Mouse (Mus musculus) intestine, embryonic 14.5 days (tissue): ENCODE data around the gene Crim1. TPM values are rescaled to one million over a fixed set of nuclear protein-coding genes. Genes with fewer than 3 reads are reported as not detected.
A peak's percentile ranks its signal among the peaks of the same experiment; 100 is the strongest.

Experiments used
- ATAC-seq: fragments of 200-750 bp; cut with Nextera tagmentation; replicated peaks from 2 replicates; pipeline ENCODE4 v1.8.0; 2017; ENCODE audit warnings: low read depth, moderate number of reproducible peaks, moderate TSS enrichment, moderate library complexity; ENCODE audit not compliant: low FRiP score, low TSS enrichment
- DNase-seq: peaks from one replicate; pipeline ENCODE4 v3.0.0-alpha.2; 2018; ENCODE audit warnings: low spot score
- H3K27ac ChIP-seq: fragments of 300-500 bp; sonication (generic); 2 replicates; pipeline ENCODE4 v1.5.1; 2014; ENCODE audit warnings: low read depth, mild to moderate bottlenecking, control low read depth
- H3K27me3 ChIP-seq: fragments of 300-500 bp; sonication (generic); replicated peaks from 2 replicates; pipeline ENCODE4 v1.6.1; 2014; ENCODE audit warnings: low read length, control low read depth; ENCODE audit not compliant: control insufficient read depth, insufficient read depth
- H3K36me3 ChIP-seq: fragments of 300-500 bp; sonication (generic); 2 replicates; pipeline ENCODE4 v1.6.1; 2014; ENCODE audit warnings: low read length, control low read depth; ENCODE audit not compliant: control insufficient read depth, insufficient read depth
- H3K4me1 ChIP-seq: fragments of 300-500 bp; sonication (generic); replicated peaks from 2 replicates; pipeline ENCODE4 v1.6.1; 2014; ENCODE audit warnings: low read length, control low read depth, mixed read lengths; ENCODE audit not compliant: control insufficient read depth, insufficient read depth
- H3K4me2 ChIP-seq: fragments of 300-500 bp; sonication (generic); 2 replicates; pipeline ENCODE4 v1.6.1; 2014; ENCODE audit warnings: low read length
- H3K4me3 ChIP-seq: fragments of 300-500 bp; sonication (generic); 2 replicates; pipeline ENCODE4 v1.5.1; 2014; ENCODE audit warnings: low read depth, low read length, control low read depth, mixed read lengths
- H3K9ac ChIP-seq: fragments of 300-500 bp; sonication (generic); 2 replicates; pipeline ENCODE4 v1.6.1; 2014; ENCODE audit warnings: mild to moderate bottlenecking, low read length
- H3K9me3 ChIP-seq: fragments of 300-500 bp; sonication (generic); 2 replicates; pipeline ENCODE4 v1.6.1; 2016; ENCODE audit warnings: low read length, control low read depth; ENCODE audit not compliant: control insufficient read depth
- WGBS: fragments of 180-500 bp; shearing (Covaris S2); extraction: QIAGEN DNeasy Blood & Tissue Kit; methylation state at CpG from one replicate; pipeline ENCODE4 v1.1.7; 2014; 5-methylcytosine and 5-hydroxymethylcytosine counted together
- polyA plus RNA-seq: library from polyadenylated mRNA; unstranded; fragments of >200 nt; fragmentation: Nextera tagmentation; extraction: Ambion mirVana; gene quantifications from 2 replicates; pipeline ENCODE4 v1.2.1, GENCODE M21; 2014

Gene Crim1
- polyA plus RNA-seq, 1 experiment from 2014 or later: 6.1 TPM

GRCm38 (mm10) chr17:78217406-78217805, 17.4 kb downstream of the Crim1 start:
- no peak for ATAC-seq
- WGBS: 65% methylated on average over 6 of the region's 6 CpGs
- no peak overlapping the region for H3K27ac ChIP-seq

GRCm38 (mm10) chr17:78218506-78219232, 18.6 kb downstream of the Crim1 start:
- ATAC-seq (peak; percentile 75), DNase-seq (peak; percentile 54)
- Histone ChIP-seq H3K9me3 (no peaks in the 10 kb centered on the region), H3K27me3 (no peaks in the 10 kb centered on the region), H3K9ac (no peak overlapping the region), H3K36me3 (no peaks in the 10 kb centered on the region), H3K4me3 (no peak overlapping the region), H3K27ac (peak overlapping the region; percentile 36; the same call in 1 of the 2 replicates), H3K4me2 (0 out of 2 replicates have a peak overlapping the region, but pooled peaks have one; percentile 16), H3K4me1 (peaks cover 27% of the 10 kb centered on the region)
- 74% methylated on average over 10 of the region's 10 CpGs for WGBS

More at GRCm38 (mm10) chr17:78217406-78217805, 17.4 kb downstream of the Crim1 start:
- no peaks in the 10 kb centered on the region for H3K9me3 ChIP-seq
- DNase-seq: no peak
- no peaks in the 10 kb centered on the region for H3K27me3 ChIP-seq
- no peak overlapping the region for H3K9ac ChIP-seq
- H3K4me1 ChIP-seq: peaks cover 29% of the 10 kb centered on the region
- no peaks in the 10 kb centered on the region for H3K36me3 ChIP-seq
- H3K4me2 ChIP-seq: no peak overlapping the region
- no peak overlapping the region for H3K4me3 ChIP-seq

DNA sequence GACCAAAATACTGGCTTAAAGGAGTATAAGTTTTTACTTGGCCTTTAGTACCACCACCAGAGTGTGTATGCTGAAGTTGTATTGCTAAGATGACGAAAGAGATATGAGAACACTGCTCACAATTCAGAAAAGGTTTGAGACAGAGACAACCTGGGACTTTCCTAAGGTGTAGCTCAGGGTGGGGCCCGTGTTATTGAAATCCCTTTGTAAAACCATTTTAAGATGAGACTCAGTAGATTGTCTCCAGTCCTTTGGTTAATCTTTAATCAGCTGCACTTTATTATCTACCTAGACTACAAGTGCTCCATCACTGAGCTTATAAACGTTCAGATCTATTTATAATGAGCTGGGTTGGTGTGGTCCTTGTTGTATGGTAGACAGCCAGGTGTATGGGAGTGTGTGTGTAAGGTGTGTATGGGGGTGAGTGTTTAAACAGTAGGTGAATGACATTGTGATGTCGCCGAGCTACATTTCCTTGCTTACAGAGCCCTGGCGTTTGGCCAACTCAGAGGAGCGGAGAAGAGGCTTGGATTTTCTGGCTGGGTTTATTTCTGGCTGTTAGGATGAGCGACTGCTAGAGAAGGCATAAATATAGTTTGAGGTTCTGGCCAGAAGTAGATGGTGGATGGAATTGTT, 21.1 kb downstream of the Crim1 start:
- Histone ChIP-seq H3K4me2 (peak overlapping the region; percentile 18; the same call in 1 of the 2 replicates), H3K27me3 (no peaks in the 10 kb centered on the region), H3K36me3 (no peaks in the 10 kb centered on the region), H3K9me3 (no peaks in the 10 kb centered on the region), H3K27ac (no peak overlapping the region), H3K9ac (no peak overlapping the region), H3K4me1 (peaks cover 46% of the 10 kb centered on the region), H3K4me3 (no peak overlapping the region)
- DNase-seq (peak; percentile 50), ATAC-seq (peak; percentile 64)
- WGBS: 28% methylated on average over 8 of the region's 8 CpGs

DNA sequence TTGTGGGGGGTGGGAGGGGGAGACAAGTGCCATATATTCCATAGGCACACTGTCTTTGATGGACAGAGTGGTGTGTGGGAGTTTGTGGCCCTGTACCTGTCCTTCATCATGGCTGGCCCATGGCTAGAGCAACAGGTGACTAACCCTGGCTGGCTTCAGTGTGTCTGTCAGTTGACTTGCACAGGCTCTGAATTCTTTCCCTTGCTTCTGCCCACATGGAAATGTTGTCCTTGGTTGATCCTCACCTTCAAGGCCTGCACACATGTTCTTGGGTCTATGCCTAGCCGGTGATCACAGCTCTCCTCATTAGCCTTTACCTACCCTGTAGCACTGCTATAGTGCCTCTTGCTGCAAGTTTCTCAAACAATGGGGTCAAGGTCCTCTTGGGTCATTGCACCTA, 21.8 kb downstream of the Crim1 start:
- H3K4me1 ChIP-seq: peaks cover 42% of the 10 kb centered on the region
- ATAC-seq: no peak
- no peaks in the 10 kb centered on the region for H3K36me3 ChIP-seq
- 92% methylated on average over 1 of the region's 1 CpGs for WGBS
- no peak for DNase-seq
- no peak overlapping the region for H3K4me2 ChIP-seq
- H3K4me3 ChIP-seq: no peak overlapping the region
- no peaks in the 10 kb centered on the region for H3K9me3 ChIP-seq
- no peak overlapping the region for H3K9ac ChIP-seq
- no peaks in the 10 kb centered on the region for H3K27me3 ChIP-seq
- H3K27ac ChIP-seq: no peak overlapping the region

DNA sequence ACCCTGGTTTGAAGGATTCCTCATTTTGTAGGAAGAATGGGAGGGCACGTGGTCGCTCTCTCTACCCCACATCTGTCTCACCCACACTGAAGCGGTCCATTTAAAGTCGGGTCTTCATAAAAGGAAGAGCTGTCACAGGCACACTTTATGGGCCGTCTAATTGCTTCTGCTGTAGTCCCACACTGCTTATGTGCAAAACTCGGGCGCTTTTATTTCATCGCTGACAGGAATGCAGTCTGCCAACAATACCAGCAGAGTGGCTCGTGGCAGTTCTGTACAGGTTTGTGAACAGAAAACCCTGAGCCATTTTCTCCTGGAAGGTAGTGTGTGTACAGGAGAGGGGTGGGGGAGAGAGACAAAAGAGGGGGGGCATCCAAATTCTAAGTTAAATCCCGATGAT, 23.9 kb downstream of the Crim1 start:
- no peaks in the 10 kb centered on the region for H3K27me3 ChIP-seq
- no peak overlapping the region for H3K9ac ChIP-seq
- DNase-seq (peak; percentile 53), ATAC-seq (no peak)
- no peaks in the 10 kb centered on the region for H3K9me3 ChIP-seq
- peaks cover 41% of the 10 kb centered on the region for H3K4me1 ChIP-seq
- no peak overlapping the region for H3K4me3 ChIP-seq
- 0 out of 2 replicates have a peak overlapping the region, but pooled peaks have one; percentile 4 for H3K4me2 ChIP-seq
- 37% methylated on average over 10 of the region's 10 CpGs for WGBS
- no peak overlapping the region for H3K27ac ChIP-seq
- H3K36me3 ChIP-seq: no peaks in the 10 kb centered on the region

DNA sequence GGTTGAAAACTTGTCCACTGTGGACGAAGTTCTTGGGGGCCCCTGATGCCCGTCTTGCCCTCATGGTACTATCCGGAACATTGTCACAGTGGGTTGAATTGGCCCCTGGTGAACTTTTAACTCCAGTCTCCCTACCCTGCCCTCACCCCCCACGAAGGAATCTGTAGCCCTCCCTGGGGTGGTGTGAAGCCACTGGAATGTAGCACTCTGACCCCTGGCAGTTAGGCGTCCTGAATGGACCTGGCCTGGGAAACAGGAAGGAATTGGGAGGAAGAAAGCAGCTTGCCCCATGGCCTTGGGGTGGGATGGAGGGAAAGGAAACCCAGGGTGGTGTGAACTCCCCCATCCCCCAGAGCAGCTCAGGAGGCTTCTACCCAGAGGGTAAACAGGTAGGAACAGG, 25.5 kb downstream of the Crim1 start:
- no peak overlapping the region for H3K4me3 ChIP-seq
- ATAC-seq (no peak), DNase-seq (no peak)
- H3K4me1 ChIP-seq: peaks cover 36% of the 10 kb centered on the region
- no peak overlapping the region for H3K27ac ChIP-seq
- H3K9me3 ChIP-seq: no peaks in the 10 kb centered on the region
- no peaks in the 10 kb centered on the region for H3K36me3 ChIP-seq
- H3K9ac ChIP-seq: no peak overlapping the region
- no peaks in the 10 kb centered on the region for H3K27me3 ChIP-seq
- 64% methylated on average over 5 of the region's 5 CpGs for WGBS
- H3K4me2 ChIP-seq: no peak overlapping the region

GRCm38 (mm10) chr17:78227211-78227610, 27.2 kb downstream of the Crim1 start:
- Histone ChIP-seq H3K4me2 (no peak overlapping the region), H3K36me3 (no peaks in the 10 kb centered on the region), H3K27me3 (no peaks in the 10 kb centered on the region), H3K27ac (no peak overlapping the region), H3K4me3 (no peak overlapping the region), H3K4me1 (peaks cover 25% of the 10 kb centered on the region), H3K9me3 (no peaks in the 10 kb centered on the region), H3K9ac (no peak overlapping the region)
- ATAC-seq: no peak
- 70% methylated on average over 3 of the region's 3 CpGs for WGBS
- DNase-seq: no peak

DNA sequence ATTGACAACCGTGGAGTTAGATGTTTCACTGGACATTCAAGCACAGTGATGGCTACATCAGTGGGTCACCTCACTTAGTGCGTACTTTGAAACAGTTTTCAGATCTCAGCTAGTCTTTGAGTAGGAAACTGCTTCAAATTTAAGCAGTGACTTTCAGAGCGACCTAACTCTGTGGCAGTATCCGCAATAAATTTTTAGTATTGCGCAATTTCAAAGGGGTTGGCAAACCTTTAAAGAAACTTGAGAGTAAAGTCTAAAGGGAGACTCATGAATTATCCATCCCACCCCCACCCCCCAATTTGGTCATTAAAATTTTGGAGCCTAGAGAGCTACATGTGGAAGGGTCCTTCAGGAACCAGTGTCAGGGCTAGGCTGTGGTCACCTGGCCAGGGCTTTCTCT, 31.5 kb downstream of the Crim1 start:
- H3K4me1 ChIP-seq: no peaks in the 10 kb centered on the region
- H3K27ac ChIP-seq: no peak overlapping the region
- H3K9ac ChIP-seq: no peak overlapping the region
- ATAC-seq: no peak
- DNase-seq: no peak
- no peaks in the 10 kb centered on the region for H3K36me3 ChIP-seq
- H3K27me3 ChIP-seq: no peaks in the 10 kb centered on the region
- H3K4me2 ChIP-seq: no peak overlapping the region
- WGBS: 94% methylated on average over 5 of the region's 5 CpGs
- H3K9me3 ChIP-seq: no peaks in the 10 kb centered on the region
- H3K4me3 ChIP-seq: no peak overlapping the region
